Mouse (Mus musculus) erythroid progenitor cell, adult 5-6 weeks (primary cell): ENCODE results near the gene Sugct. TPM values are rescaled to one million over a fixed set of nuclear protein-coding genes. Genes with fewer than 3 reads are reported as not detected.
A peak's percentile ranks its signal among the peaks of the same experiment; 100 is the strongest.

Experiments
- ATAC-seq: replicated peaks from 2 replicates; pipeline ENCODE4 v1.8.0; 2016; ENCODE audit warnings: moderate number of reproducible peaks, mild to moderate bottlenecking, moderate TSS enrichment, inconsistent platforms; ENCODE audit not compliant: poor library complexity, low FRiP score, severe bottlenecking
- total RNA-seq, 2 experiments: library from RNA; stranded (forward) in 1 of 2; stranded (reverse) in 1 of 2; fragments of 150-400 nt in 1 of 2; fragments of 186-747, 209-891 nt in 1 of 2; gene quantifications; 2 replicates each; pipeline versions ENCODE4 v1.2.3 to v1.2.4; 2015 to 2017; ENCODE audit warnings: low replicate concordance in 2 of 2

Sugct gene
- total RNA-seq, 2 experiments from 2014 or later: not detected

DNA sequence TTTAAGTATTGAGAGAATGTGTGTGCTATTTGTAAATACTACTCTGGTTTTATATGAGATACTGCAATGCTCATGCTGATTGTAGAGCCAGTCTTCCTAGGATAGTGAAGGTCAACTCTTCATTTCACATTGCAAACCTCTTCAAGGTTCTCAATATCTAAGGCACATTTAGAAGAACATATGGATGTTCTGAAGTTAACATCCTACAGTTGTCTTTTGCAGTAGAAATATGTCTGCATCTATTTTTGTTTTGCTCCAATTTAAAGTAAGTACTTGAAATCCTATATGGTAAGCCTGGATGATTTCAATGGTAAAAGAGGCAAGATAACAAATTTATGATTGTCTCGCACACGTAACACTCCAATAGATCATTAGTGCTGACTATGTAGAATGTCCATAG is 638.7 kb downstream of the Sugct start:
- no peak for ATAC-seq

DNA sequence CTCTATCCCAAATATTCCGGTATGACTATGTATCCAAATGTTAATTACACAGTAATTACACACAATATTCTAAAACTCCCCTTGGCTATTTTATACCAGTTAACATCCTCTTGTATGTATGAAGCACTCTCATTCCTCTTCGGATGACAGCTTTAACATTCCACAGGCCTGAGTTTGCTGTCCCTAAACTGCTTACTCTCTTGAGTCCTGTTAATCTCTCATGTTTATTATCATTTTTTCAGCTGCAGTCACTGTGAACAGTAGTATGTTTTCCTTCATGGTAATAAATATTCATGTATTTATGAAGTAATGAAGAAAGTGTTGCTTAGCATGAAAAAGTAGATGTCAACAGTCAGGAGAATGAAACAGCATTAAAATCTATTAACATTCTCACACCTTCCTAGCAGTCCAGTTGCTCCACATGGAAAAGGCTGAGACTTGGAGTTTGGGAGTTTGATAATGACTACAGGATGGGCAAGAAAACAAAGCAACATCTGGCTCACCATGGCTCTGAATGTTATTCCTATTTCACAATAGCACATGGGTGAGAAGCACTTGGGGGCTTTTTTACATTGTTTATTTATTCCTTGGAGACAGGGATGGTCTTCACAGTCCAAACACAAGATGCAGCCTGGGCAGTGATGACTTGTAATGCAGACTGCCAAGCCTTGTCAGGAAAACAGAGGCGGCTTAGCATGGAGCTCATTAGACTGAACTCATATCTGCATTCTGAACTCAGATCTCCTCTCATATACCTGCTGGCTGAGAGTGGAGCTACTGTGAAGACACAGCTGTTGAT is 651.7 kb downstream of the Sugct start:
- no peak for ATAC-seq

DNA sequence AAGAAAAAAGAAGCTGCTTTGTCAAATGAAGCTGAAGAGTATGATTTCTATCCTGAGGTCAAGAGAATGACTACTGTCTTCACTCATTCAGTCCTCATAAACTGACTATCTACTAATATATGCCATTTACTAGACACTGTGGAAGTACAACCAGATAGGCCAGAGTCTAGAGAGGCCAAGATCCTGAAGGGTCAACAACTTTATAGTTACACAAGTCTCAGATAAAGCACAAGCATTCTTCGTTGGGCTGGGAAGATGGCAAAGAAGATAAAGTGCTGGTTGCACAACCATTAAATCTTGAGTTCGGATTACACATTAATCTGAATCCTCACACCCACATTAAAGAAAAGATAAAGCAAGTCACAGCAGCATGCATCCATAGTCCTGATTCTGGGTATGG is 653.0 kb downstream of the Sugct start:
- no peak for ATAC-seq

DNA sequence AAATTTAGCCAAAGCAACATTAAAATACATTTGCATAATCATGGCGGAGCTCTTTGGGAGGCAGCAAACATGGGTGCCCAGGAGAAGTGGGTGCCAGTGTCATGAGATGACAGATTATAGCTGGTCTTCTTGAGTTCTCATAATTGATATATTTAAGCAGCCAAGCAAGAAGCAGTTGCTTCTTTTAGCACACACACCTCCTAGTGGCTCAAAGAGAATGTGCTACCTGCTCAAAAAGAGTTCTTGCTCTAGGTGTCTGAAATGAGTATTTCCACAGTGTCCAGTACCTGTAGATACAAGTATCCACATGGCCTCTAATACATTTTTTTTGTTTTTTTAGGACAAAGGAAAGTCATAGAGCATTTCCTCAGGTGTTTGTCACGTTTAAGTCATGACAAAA is 655.6 kb downstream of the Sugct start:
- 0 out of 2 replicates have a peak, but pooled peaks have one; percentile 17 for ATAC-seq

DNA sequence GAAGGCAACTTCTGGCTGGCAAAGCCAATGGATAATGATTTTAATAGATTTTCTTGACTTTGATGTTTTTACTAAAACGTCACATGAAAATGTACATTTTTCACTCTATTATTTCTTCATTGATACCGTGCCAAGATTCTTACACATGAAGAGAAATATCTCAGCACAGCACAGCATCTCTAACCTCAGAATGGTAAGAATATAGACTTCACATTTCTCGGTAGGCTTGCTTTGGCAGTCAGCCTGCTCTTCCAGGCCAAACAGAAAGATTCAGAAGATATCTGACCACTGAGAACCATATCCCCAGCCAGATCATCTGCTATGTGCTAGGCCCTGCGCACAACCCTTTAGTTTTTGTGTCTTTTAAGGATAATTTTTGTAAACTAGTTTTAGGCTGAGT is 657.0 kb downstream of the Sugct start:
- no peak for ATAC-seq

DNA sequence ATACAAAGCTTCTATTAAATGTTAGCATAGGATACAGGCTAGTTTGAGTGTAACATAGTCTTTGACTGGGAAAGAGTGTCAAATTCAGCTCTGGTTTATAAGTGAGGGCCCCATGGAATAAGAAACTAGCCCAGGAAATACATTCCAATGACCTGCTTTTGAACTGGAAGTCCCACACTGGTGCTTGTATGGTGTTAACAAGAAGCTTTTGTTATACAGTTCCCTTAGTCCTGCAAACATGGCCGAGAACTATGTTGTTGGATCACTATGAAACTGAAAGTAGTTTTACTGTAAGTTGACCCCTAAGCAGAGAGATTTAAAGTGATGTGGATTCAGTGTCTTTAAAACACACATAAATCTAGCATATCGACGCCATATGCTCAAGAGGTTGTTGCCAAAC is 657.5 kb downstream of the Sugct start:
- ATAC-seq: no peak

DNA sequence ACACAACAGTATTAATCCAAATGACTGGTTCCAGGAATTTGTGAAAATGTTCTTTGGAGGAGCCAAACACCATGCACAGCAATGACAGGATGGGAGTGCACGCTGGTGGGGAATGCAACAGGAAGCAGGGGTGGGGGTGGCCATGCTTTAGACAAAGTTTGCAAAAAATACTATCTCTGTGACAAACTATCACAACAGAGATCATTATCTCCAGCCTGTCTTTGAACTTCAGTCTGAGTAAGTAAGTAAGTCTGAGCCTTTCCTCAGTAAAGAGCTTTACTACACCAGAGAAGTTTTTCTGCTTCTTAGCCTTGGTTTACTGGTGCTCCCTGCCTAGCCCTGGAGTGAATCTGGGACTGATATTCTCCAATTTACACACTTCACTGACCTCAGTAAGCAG is 664.6 kb downstream of the Sugct start:
- ATAC-seq: no peak

DNA sequence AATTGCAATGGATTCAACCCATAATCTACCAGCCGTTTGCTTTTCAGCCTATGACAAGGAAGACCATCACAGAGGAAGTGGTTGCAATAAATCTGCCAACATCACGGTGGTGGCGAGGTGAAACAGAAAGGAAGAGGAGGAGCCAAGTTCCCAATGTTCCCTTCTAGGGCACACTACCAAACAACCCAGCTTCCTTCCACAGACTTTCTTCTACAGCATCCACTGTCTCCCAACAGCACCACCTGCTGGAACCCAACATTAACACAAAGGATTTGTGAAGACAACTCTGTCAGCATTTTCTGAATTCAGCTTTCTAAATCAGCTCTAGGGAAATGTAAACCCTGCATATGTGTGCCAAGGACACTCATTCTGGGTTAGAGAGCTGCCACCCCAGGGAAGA is 666.8 kb downstream of the Sugct start:
- peak; percentile 81 for ATAC-seq

DNA sequence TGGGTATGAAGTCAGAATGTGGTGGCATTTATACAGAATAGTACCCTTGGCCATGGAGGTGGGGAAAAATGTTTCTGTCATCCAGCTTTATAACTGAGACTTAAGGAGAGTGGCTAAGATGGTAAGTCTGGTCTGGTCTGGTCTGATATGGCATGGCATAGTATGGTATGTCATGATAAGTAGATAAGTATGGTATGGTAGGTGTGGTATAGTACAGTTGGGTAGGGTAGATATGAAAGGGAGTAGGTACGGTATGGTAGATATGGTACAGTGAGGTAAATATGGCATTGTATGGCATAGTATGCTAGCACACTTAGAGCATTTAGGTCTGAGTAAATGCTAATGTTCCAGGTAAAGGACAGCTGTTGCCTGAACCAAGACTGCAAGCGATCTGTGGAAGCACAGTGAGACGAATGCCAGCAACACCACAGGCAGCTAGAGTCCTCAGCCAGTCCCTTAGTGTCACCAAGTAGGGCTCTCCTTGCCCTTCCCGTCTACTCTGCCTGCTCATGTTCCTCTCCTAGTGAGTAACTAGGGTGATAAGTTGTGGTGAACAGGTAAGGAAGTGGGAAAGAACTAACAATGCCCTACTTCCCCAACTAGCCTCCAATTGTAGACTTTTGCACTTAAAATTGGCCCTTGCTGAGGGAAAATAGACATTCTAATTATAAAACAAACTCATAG is 667.4 kb downstream of the Sugct start:
- peak; percentile 85 for ATAC-seq

DNA sequence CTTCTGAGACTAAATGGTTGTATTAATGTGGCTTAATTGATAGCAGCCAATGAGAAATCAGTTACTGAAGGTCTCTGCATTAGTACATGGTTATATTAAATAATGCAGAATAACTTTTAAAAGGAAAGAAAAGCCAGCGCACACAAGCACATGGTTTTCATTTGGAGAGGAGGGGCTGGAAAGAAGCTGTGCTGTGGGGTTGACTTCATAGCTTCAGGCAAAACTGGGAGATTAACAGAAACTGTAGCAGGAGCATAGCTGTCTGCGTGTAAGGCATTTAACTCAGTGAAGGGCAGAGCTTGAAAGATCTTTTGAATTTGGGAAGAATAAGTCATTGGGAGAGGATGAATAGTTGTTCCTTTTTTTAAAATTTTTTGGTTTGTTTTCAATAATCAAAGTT is 668.4 kb downstream of the Sugct start:
- ATAC-seq: no peak

DNA sequence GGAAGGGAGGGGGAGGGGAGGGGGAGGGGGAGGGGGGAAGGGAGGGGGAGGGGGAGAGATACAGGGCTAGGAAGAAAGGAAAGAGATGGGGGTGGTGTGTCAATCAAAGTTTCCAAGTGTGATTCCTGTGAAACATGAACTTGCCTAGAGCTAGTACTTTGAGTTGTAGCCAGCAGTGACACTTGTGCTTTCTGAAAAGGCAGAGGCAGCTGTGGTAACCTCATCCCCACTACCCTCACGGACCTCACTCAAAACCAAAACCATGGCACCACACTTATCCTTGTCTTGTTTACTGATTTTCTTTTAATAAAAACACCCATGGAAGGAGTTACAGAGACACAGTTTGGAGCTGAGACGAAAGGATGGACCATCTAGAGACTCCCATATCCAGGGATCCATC is 698.9 kb downstream of the Sugct start:
- no peak for ATAC-seq

DNA sequence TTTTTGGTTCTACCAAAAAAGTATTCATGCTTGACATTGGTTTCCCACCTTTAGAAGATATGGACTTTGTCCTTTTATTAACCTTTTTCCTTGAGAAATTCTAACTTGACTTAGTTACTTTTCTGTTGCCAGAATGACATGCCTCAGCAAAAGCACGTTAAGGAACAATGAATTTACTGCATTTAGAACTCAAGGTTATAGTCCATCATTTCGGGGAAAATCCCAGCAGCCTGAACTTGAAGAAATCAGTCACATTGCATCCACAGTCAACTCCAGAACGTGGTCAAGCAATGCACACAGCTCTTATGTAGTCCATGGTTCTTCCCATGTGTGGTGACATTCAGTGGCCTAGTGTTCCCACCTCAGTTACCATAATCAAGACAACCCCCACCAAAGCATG is 700.0 kb downstream of the Sugct start:
- no peak for ATAC-seq

DNA sequence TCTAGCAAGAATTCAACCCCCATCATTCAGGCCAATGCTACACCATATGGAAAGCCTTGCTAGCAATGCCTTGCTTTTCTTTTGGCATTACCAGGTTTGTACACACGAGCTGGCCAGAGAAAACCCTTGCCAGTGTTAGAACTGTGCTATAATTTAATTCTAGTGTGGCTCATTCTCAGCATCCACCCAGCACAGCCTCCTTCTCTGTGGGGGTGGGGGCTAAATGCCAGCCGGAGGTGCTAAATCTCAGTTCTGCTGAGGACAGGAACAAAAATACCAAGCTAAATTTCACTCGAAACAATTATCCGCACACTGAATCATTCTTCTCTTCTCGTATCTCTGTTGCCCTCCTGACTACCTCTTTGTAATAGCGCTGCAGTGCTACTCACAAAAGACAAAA is 717.6 kb downstream of the Sugct start:
- no peak for ATAC-seq

DNA sequence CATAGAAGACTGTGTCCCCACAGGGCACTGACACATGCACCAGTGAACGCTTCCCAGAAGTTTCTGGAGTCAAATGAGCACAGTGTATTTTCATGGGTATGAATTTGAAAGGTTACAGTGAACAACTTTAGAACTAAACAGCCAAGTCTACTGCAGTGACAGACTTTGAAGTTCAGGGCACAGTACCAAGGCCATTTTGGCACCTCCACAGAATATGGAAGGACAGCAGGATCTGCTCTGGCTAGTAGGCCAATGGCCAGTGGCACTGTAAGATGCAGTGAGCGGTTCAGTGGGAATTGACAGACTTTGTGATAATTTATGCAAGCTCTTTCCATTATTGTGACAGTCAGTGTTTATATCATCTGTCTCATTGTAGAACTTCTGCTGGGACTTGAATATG is 724.1 kb downstream of the Sugct start:
- no peak for ATAC-seq

DNA sequence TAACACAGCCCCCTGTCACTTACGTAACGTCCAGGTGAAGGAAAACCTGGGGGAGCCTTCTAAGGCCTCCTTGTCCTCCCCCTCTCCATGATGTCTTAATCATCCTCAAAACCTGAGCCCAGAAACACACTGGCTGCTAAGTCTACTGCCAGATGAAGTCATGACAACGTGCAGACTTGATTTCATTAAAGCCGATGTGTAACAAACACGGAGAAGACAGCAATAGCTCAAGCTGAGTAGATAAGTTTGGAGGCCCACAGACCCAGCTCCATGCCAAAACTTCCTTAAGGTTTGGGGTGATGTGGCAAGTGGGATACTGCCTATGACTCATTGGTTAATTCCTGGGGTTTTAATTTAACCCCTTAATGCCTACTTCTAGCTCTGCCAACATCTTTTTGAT is 726.4 kb downstream of the Sugct start:
- ATAC-seq: no peak

DNA sequence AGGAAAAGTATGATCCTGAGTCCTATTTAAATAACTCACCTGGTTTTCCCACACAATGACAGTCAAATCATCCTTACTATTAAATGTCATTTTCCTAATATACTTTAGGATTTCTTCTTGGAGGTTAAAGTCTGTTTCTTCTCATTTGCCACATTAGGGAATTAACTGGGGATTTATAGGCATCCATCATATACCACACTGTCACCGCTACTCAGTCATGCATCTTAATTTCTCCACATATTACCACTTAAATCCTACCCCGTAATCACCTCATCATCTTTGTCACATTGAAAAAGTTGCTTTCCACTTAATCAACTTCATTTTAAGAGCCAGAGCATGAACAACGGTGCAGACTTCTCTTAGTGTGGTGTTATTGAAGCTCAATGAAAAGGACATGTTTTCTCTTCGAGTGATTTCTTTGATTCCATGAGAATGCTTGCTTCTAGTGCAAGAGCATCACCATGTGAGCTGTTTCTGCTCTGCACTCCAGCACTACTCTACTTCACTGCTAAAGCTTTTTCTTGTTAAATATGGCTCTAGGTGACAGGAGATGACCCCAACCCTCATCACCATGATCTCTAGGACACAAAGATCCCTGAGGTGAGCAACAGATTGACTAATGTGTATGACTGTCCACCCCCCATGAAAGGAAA is 730.4 kb downstream of the Sugct start:
- ATAC-seq: no peak

DNA sequence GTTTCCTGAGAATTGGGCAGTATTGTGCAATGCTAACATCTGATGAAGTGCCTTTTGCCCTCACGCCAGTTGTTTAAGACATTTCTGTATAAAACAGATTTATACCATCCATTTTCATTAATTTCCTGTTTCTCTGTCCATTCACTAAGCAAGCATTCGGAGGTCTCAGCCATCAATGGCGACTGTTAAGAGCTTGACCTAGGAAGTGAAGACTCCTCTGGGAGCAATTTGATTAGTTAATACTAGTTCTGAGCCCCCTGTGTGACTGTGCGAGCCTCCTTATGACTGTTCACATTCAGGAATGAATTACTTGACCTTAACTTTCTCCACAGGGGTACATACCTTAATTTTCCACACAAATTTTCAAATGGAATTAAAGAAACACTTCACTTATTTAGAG is 743.3 kb downstream of the Sugct start:
- no peak for ATAC-seq

DNA sequence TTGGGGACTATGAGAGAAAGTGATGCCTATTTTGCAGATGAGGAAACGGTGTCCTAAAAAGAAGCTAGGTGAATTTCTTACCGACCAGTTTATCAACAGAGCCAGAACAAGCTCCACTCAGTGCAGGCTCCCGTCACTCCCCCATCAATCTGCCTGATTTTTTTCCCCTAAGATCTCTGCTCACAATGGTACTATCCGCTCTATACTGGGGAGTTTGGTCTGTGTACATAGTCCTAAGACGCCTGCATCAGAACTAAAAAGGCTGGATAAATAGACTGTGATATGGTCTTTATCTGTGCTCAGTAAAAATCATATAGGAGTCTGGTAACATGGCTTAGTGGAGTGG is 755.9 kb downstream of the Sugct start:
- ATAC-seq: no peak

DNA sequence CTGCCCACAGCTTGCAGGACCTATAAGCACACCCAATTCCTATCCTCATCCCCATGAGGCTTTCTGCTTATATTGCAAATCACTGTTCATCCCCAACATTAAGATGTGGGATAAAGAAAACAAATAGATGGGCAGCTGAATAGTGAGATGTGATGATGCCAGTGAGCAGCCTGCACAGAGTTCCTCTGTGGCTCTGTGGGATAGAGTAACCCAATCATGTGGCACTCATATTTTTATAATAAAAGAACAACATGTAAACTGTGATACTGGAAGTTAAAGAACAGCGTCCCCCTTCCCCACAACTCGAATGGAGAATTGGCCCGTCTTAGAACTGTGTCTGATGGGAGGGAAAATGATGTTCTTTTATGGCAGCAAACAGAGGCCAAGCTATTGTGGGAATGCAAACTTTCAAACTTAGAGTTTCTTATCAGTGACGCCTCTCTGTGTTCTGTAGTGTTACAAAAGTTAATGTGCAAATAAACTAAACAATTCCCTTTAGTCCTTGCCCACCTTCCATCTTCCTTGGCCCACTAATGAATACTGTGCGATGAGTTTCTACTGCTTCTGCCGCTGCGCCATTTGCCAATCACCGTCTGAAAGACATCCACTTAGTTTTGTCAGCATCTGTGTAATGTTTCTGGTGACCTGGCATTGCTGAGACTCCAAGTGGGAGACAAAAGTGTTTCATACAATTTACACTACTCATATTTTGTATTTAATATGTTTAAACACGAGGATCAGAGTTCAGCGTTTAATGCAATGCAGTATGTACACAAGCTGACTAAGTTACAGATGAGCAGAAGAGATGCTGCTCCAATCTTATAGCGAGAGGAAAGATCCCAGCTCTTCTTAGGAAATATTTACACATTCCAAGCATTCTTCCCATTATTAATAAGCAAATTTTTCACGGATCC is 756.5 kb downstream of the Sugct start:
- ATAC-seq: no peak
